Mouse (Mus musculus) embryonic fibroblast, embryonic 13.5 days (primary cell): ENCODE measurements around the gene Ap1s2. TPM values are rescaled to one million over a fixed set of nuclear protein-coding genes. Genes with fewer than 3 reads are reported as not detected.

Source experiments
- H3K27ac ChIP-seq: 2 replicates; pipeline ENCODE4 v1.5.1; 2012; ENCODE audit warnings: low read length, control low read depth, inconsistent platforms; ENCODE audit not compliant: insufficient read depth
- H3K4me1 ChIP-seq: 2 replicates; pipeline ENCODE4 v1.6.1; 2011; ENCODE audit warnings: low read length; ENCODE audit not compliant: control insufficient read depth, insufficient read depth
- H3K4me3 ChIP-seq: 2 replicates; pipeline ENCODE4 v1.5.1; 2011; ENCODE audit warnings: mild to moderate bottlenecking, control low read depth, low read length; ENCODE audit not compliant: insufficient read depth
- CTCF ChIP-seq: IDR thresholded peaks from 2 replicates; pipeline ENCODE4 v1.5.1; 2011; ENCODE audit warnings: mild to moderate bottlenecking, control low read depth, low read length, moderate library complexity, borderline replicate concordance; ENCODE audit not compliant: insufficient read depth
- POLR2A ChIP-seq: IDR thresholded peaks from 2 replicates; pipeline ENCODE4 v1.6.1; 2011; ENCODE audit warnings: low read depth, mild to moderate bottlenecking, control low read depth, low read length, moderate library complexity
- polyA plus RNA-seq: library from polyadenylated mRNA; stranded (reverse); fragments of >200 nt; gene quantifications from 2 replicates; pipeline ENCODE4 v1.2.4, GENCODE M21; 2011; ENCODE audit warnings: low read depth; ENCODE audit not compliant: missing spikeins, insufficient read length

The Ap1s2 gene
- polyA plus RNA-seq, 1 experiment: 39.7 TPM

GRCm38 (mm10) chrX:163958467-163958875 lies 49.7 kb downstream of the Ap1s2 start, which contains the start of gene Zrsr2:
TSS of gene Zrsr2 (minus strand) at chrX:163958661.
- TF ChIP-seq CTCF (no peak), POLR2A (peak; percentile 38; the same call in 1 of the 2 replicates)
- H3K4me3 ChIP-seq: peak within 1 kb of the TSS; percentile 89
- no peaks in the 10 kb centered on the region for H3K4me1 ChIP-seq
- peak within 1 kb of the TSS; percentile 100 for H3K27ac ChIP-seq

GRCm38 (mm10) chrX:163981092-163981491 lies 72.3 kb downstream of the Ap1s2 start:
- no peak overlapping the region for H3K4me3 ChIP-seq
- H3K27ac ChIP-seq: no peak overlapping the region
- TF ChIP-seq CTCF: no peak
- TF ChIP-seq POLR2A: no peak
- no peaks in the 10 kb centered on the region for H3K4me1 ChIP-seq

- Histone ChIP-seq H3K4me1 (no peaks in the 10 kb centered on the region), H3K4me3 (no peak overlapping the region), H3K27ac (no peak overlapping the region)
- TF ChIP-seq POLR2A (no peak), CTCF (no peak)
Observed at GRCm38 (mm10) chrX:163981500-163981899, 72.7 kb downstream of the Ap1s2 start.

- TF ChIP-seq CTCF (no peak), POLR2A (no peak)
- no peak overlapping the region for H3K27ac ChIP-seq
- H3K4me1 ChIP-seq: no peaks in the 10 kb centered on the region
- H3K4me3 ChIP-seq: no peak overlapping the region
Observed at GRCm38 (mm10) chrX:163982129-163982528, 73.3 kb downstream of the Ap1s2 start.

Other genes starting within 250 kb of the Ap1s2 start
- gene Rnf138rt1, start 147.7 kb upstream of the Ap1s2 start, polyA plus RNA-seq: not detected in 2 replicates
- 41.6 and 51.0 TPM in 2 replicates for gene Zrsr2, start 49.6 kb downstream of the Ap1s2 start, polyA plus RNA-seq
- 7.5 and 9.0 TPM in 2 replicates for gene Car5b, start 119.0 kb downstream of the Ap1s2 start, polyA plus RNA-seq
- gene Siah1b, start 167.5 kb downstream of the Ap1s2 start, polyA plus RNA-seq: 6.2 and 9.8 TPM in 2 replicates
- not detected in 2 replicates for gene Cltrn, start 179.8 kb downstream of the Ap1s2 start, polyA plus RNA-seq
- not detected in 2 replicates for gene Ace2, start 230.3 kb downstream of the Ap1s2 start, polyA plus RNA-seq